Mouse (Mus musculus) midbrain, embryonic 13.5 days (tissue): ENCODE measurements around the gene Prox2. TPM values are rescaled to one million over a fixed set of nuclear protein-coding genes. Genes with fewer than 3 reads are reported as not detected.
"Not testable (repeated sequence)": the region's sequence is repeated elsewhere in the genome, so short reads cannot be mapped to it uniquely, and the experiment has no call there.

ENCODE experiments used
- ATAC-seq: fragments of 200-750 bp; cut with Nextera tagmentation; 2 replicates; pipeline ENCODE4 v1.8.0; 2017; ENCODE audit warnings: mild to moderate bottlenecking, moderate TSS enrichment, moderate library complexity
- H3K27ac ChIP-seq: fragments of 300-500 bp; sonication (generic); 2 replicates; pipeline ENCODE4 v1.5.1; 2015; ENCODE audit warnings: inconsistent platforms, mild to moderate bottlenecking, moderate library complexity
- H3K27me3 ChIP-seq: fragments of 300-500 bp; sonication (generic); 2 replicates; pipeline ENCODE4 v1.6.1; 2015; ENCODE audit warnings: mild to moderate bottlenecking, inconsistent platforms
- H3K36me3 ChIP-seq: fragments of 300-500 bp; sonication (generic); 2 replicates; pipeline ENCODE4 v1.6.1; 2015; ENCODE audit warnings: mild to moderate bottlenecking, inconsistent platforms
- H3K4me1 ChIP-seq: fragments of 300-500 bp; sonication (generic); replicated peaks from 2 replicates; pipeline ENCODE4 v1.6.1; 2015; ENCODE audit warnings: inconsistent platforms
- H3K4me2 ChIP-seq: fragments of 300-500 bp; sonication (generic); replicated peaks from 2 replicates; pipeline ENCODE4 v1.6.1; 2015; ENCODE audit warnings: moderate library complexity, mild to moderate bottlenecking, inconsistent platforms
- H3K4me3 ChIP-seq: fragments of 300-500 bp; sonication (generic); replicated peaks from 2 replicates; pipeline ENCODE4 v1.5.1; 2015; ENCODE audit warnings: mild to moderate bottlenecking, inconsistent platforms
- H3K9ac ChIP-seq: fragments of 300-500 bp; sonication (generic); replicated peaks from 2 replicates; pipeline ENCODE4 v1.6.1; 2015; ENCODE audit warnings: mild to moderate bottlenecking, inconsistent platforms
- H3K9me3 ChIP-seq: fragments of 300-500 bp; sonication (generic); 2 replicates; pipeline ENCODE4 v1.6.1; 2016; ENCODE audit warnings: mild to moderate bottlenecking, inconsistent platforms
- WGBS: fragments of 180-500 bp; shearing (Covaris S2); methylation state at CpG from one replicate; pipeline ENCODE4 v1.1.7; 2015; 5-methylcytosine and 5-hydroxymethylcytosine counted together
- polyA plus RNA-seq: library from polyadenylated mRNA; unstranded; fragments of >200 nt; fragmentation: Nextera tagmentation; extraction: Ambion mirVana; gene quantifications from 2 replicates; pipeline ENCODE4 v1.2.1, GENCODE M21; 2015

Gene Prox2
- polyA plus RNA-seq, 1 experiment from 2014 or later: 1.8 TPM

GRCm38 (mm10) chr12:85144821-85145220, 34.3 kb upstream of the Prox2 start:
- no peak overlapping the region for H3K27ac ChIP-seq
- H3K9ac ChIP-seq: no peak overlapping the region
- H3K4me2 ChIP-seq: no peak overlapping the region
- H3K9me3 ChIP-seq: no peaks in the 10 kb centered on the region
- peaks cover 8% of the 10 kb centered on the region; the same call in 1 of the 2 replicates for H3K4me1 ChIP-seq
- whole genome bisulfite sequencing: 96% methylated on average over 4 of the region's 4 CpGs
- ATAC-seq: no peak
- H3K36me3 ChIP-seq: peaks cover 4% of the 10 kb centered on the region; the same call in 1 of the 2 replicates
- no peak overlapping the region for H3K4me3 ChIP-seq
- H3K27me3 ChIP-seq: no peaks in the 10 kb centered on the region

- not testable (repeated sequence) for H3K27ac ChIP-seq, H3K4me3 ChIP-seq, H3K36me3 ChIP-seq, H3K9ac ChIP-seq, ATAC-seq, H3K9me3 ChIP-seq, H3K4me2 ChIP-seq, H3K27me3 ChIP-seq, H3K4me1 ChIP-seq
- 65% methylated on average over 2 of the region's 2 CpGs for WGBS
Observed at GRCm38 (mm10) chr12:85144276-85144675, 33.7 kb upstream of the Prox2 start.

GRCm38 (mm10) chr12:85142803-85143202, 32.2 kb upstream of the Prox2 start:
- Histone ChIP-seq H3K4me2 (no peak overlapping the region), H3K9ac (no peak overlapping the region), H3K27me3 (no peaks in the 10 kb centered on the region), H3K9me3 (no peaks in the 10 kb centered on the region), H3K4me1 (0 out of 2 replicates have a peak, but pooled peaks cover 3% of the 10 kb centered on the region), H3K27ac (no peak overlapping the region), H3K4me3 (no peak overlapping the region), H3K36me3 (peaks cover 8% of the 10 kb centered on the region; the same call in 1 of the 2 replicates)
- ATAC-seq: peak; percentile 71; the same call in 1 of the 2 replicates
- WGBS: 14% methylated on average over 4 of the region's 4 CpGs

- no peak overlapping the region for H3K4me2 ChIP-seq
- H3K4me3 ChIP-seq: no peak overlapping the region
- 79% methylated on average over 6 of the region's 6 CpGs for WGBS
- no peak overlapping the region for H3K9ac ChIP-seq
- H3K27me3 ChIP-seq: no peaks in the 10 kb centered on the region
- H3K4me1 ChIP-seq: 0 out of 2 replicates have a peak, but pooled peaks cover 3% of the 10 kb centered on the region
- H3K9me3 ChIP-seq: no peaks in the 10 kb centered on the region
- ATAC-seq: no peak
- no peak overlapping the region for H3K27ac ChIP-seq
- peaks cover 11% of the 10 kb centered on the region for H3K36me3 ChIP-seq
Observed at GRCm38 (mm10) chr12:85141096-85141495, 30.5 kb upstream of the Prox2 start.

GRCm38 (mm10) chr12:85140036-85140701, 29.6 kb upstream of the Prox2 start:
- no peaks in the 10 kb centered on the region for H3K9me3 ChIP-seq
- no peak overlapping the region for H3K9ac ChIP-seq
- H3K4me3 ChIP-seq: no peak overlapping the region
- no peak for ATAC-seq
- H3K4me1 ChIP-seq: no peaks in the 10 kb centered on the region
- peaks cover 20% of the 10 kb centered on the region for H3K36me3 ChIP-seq
- H3K27me3 ChIP-seq: no peaks in the 10 kb centered on the region
- no peak overlapping the region for H3K4me2 ChIP-seq
- WGBS: 47% methylated on average over 18 of the region's 18 CpGs
- H3K27ac ChIP-seq: no peak overlapping the region

GRCm38 (mm10) chr12:85136627-85137026, 26.1 kb upstream of the Prox2 start:
- Histone ChIP-seq H3K9ac (no peak overlapping the region), H3K27me3 (no peaks in the 10 kb centered on the region), H3K36me3 (peaks cover 46% of the 10 kb centered on the region), H3K4me2 (no peak overlapping the region), H3K4me1 (no peaks in the 10 kb centered on the region), H3K9me3 (no peaks in the 10 kb centered on the region), H3K27ac (no peak overlapping the region), H3K4me3 (no peak overlapping the region)
- 80% methylated on average over 4 of the region's 4 CpGs for WGBS
- ATAC-seq: no peak

- peaks cover 53% of the 10 kb centered on the region for H3K36me3 ChIP-seq
- ATAC-seq: 0 out of 2 replicates have a peak, but pooled peaks have one; percentile 16
- no peaks in the 10 kb centered on the region for H3K9me3 ChIP-seq
- WGBS: 85% methylated on average over 19 of the region's 19 CpGs
- H3K4me1 ChIP-seq: no peaks in the 10 kb centered on the region
- H3K9ac ChIP-seq: no peak overlapping the region
- H3K27me3 ChIP-seq: no peaks in the 10 kb centered on the region
- H3K4me2 ChIP-seq: no peak overlapping the region
- no peak overlapping the region for H3K27ac ChIP-seq
- H3K4me3 ChIP-seq: no peak overlapping the region
Observed at GRCm38 (mm10) chr12:85135513-85136470, 25.2 kb upstream of the Prox2 start.

GRCm38 (mm10) chr12:85134043-85134794, 23.7 kb upstream of the Prox2 start:
- Histone ChIP-seq H3K27ac (no peak overlapping the region), H3K4me2 (no peak overlapping the region), H3K4me3 (no peak overlapping the region), H3K27me3 (no peaks in the 10 kb centered on the region), H3K36me3 (peaks cover 69% of the 10 kb centered on the region), H3K4me1 (no peaks in the 10 kb centered on the region), H3K9me3 (no peaks in the 10 kb centered on the region), H3K9ac (no peak overlapping the region)
- ATAC-seq: no peak
- WGBS: 93% methylated on average over 8 of the region's 8 CpGs

GRCm38 (mm10) chr12:85131361-85131760, 20.8 kb upstream of the Prox2 start:
- no peaks in the 10 kb centered on the region for H3K9me3 ChIP-seq

GRCm38 (mm10) chr12:85129426-85129978, 18.9 kb upstream of the Prox2 start:
- Histone ChIP-seq H3K36me3 (peaks cover 86% of the 10 kb centered on the region), H3K4me1 (no peaks in the 10 kb centered on the region), H3K9me3 (no peaks in the 10 kb centered on the region), H3K27ac (no peak overlapping the region), H3K4me3 (no peak overlapping the region), H3K4me2 (no peak overlapping the region), H3K27me3 (no peaks in the 10 kb centered on the region), H3K9ac (no peak overlapping the region)
- WGBS: 96% methylated on average over 9 of the region's 9 CpGs
- no peak for ATAC-seq

More at GRCm38 (mm10) chr12:85131361-85131760, 20.8 kb upstream of the Prox2 start:
- Histone ChIP-seq H3K4me3 (no peak overlapping the region), H3K36me3 (peaks cover 88% of the 10 kb centered on the region), H3K27ac (no peak overlapping the region), H3K27me3 (no peaks in the 10 kb centered on the region), H3K4me1 (no peaks in the 10 kb centered on the region), H3K4me2 (no peak overlapping the region), H3K9ac (no peak overlapping the region)
- ATAC-seq: no peak
- WGBS: 92% methylated on average over 6 of the region's 6 CpGs

GRCm38 (mm10) chr12:85126986-85127603, 16.5 kb upstream of the Prox2 start:
- Histone ChIP-seq H3K27ac (no peak overlapping the region), H3K4me3 (no peak overlapping the region), H3K4me1 (no peaks in the 10 kb centered on the region), H3K9me3 (no peaks in the 10 kb centered on the region), H3K4me2 (no peak overlapping the region), H3K27me3 (no peaks in the 10 kb centered on the region), H3K9ac (no peak overlapping the region), H3K36me3 (peaks cover 86% of the 10 kb centered on the region)
- ATAC-seq: no peak
- WGBS: 88% methylated on average over 8 of the region's 8 CpGs
